Mouse (Mus musculus) brain, embryonic 14.5 days (tissue): ENCODE measurements around the gene Gdpd5.

Experiments
- CTCF ChIP-seq: fragments of 200-500 bp; IDR thresholded peaks from 2 replicates; pipeline ENCODE4 v1.5.1; 2012; ENCODE audit warnings: inconsistent platforms, mild to moderate bottlenecking, moderate library complexity, borderline replicate concordance; ENCODE audit not compliant: insufficient read depth, insufficient read length; ENCODE audit errors: extremely low read depth
- POLR2A ChIP-seq: fragments of 200-500 bp; IDR thresholded peaks from 2 replicates; pipeline ENCODE4 v1.6.1; 2012; ENCODE audit warnings: mild to moderate bottlenecking, inconsistent platforms, borderline replicate concordance; ENCODE audit not compliant: poor library complexity, insufficient read depth, insufficient read length, severe bottlenecking; ENCODE audit errors: extremely low read depth

DNA sequence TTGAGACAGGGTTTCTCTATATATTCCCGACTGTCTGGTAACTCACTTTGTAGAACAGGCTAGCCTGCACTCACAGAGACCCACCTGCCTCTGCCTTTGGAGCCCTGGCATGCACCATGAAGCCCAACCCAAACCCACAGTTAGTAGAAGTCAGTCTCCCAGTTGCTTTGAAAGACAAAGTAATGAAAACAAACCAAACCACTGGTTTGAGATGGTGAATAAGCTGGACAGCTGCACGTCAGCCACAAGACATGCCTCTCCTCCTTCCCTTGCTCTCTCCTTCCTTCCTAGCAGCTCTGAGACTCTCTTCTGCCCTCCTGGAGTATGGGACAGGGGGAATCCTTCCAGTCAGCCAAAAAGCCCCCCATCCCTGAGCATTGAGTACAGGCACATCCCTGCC lies 19.1 kb upstream of the Gdpd5 start:
- no peak for TF ChIP-seq CTCF
- TF ChIP-seq POLR2A: no peak
